Mouse (Mus musculus) kidney, adult 2 months (tissue): ENCODE data around the gene Treml2. TPM values are rescaled to one million over a fixed set of nuclear protein-coding genes. Genes with fewer than 3 reads are reported as not detected.
A peak's percentile ranks its signal among the peaks of the same experiment; 100 is the strongest.

ENCODE experiments used
- DNase-seq: peaks from one replicate; pipeline ENCODE4 v3.0.0; 2021
- H3K27ac ChIP-seq: fragments of 200-500 bp; 2 replicates; pipeline ENCODE4 v1.5.1; 2012; ENCODE audit warnings: low read depth, low read length, control low read depth, inconsistent platforms; ENCODE audit not compliant: insufficient read depth
- H3K27me3 ChIP-seq: fragments of 200-500 bp; replicated peaks from 2 replicates; pipeline ENCODE4 v1.6.1; 2012; ENCODE audit warnings: mild to moderate bottlenecking, moderate library complexity, low read length, inconsistent platforms; ENCODE audit not compliant: control insufficient read depth, insufficient read depth
- H3K36me3 ChIP-seq: fragments of 200-500 bp; 2 replicates; pipeline ENCODE4 v1.6.1; 2012; ENCODE audit warnings: mild to moderate bottlenecking, moderate library complexity, low read length, inconsistent platforms; ENCODE audit not compliant: control insufficient read depth, insufficient read depth
- H3K4me1 ChIP-seq: fragments of 200-500 bp; 2 replicates; pipeline ENCODE4 v1.6.1; 2011; ENCODE audit warnings: low read length; ENCODE audit not compliant: control insufficient read depth, insufficient read depth
- H3K4me3 ChIP-seq: fragments of 200-500 bp; 2 replicates; pipeline ENCODE4 v1.5.1; 2011; ENCODE audit warnings: mild to moderate bottlenecking, low read depth, low read length, control low read depth; ENCODE audit not compliant: insufficient read depth
- CTCF ChIP-seq: fragments of 200-500 bp; conservative IDR thresholded peaks from 2 replicates; pipeline ENCODE4 v1.5.1; 2011; ENCODE audit warnings: low read depth, mild to moderate bottlenecking, control low read depth, low read length, moderate library complexity, mixed read lengths; ENCODE audit not compliant: insufficient read depth, insufficient read length
- POLR2A ChIP-seq: fragments of 200-500 bp; IDR thresholded peaks from one replicate; pipeline ENCODE4 v1.6.1; 2011; ENCODE audit warnings: low read depth, low read length, control low read depth
- WGBS: fragments of 180-500 bp; shearing (Covaris S2); methylation state at CpG from one replicate; pipeline ENCODE4 v1.1.7; 2018; 5-methylcytosine and 5-hydroxymethylcytosine counted together
- polyA plus RNA-seq: library from polyadenylated mRNA; depleted of rRNA; stranded (reverse); fragments of >200 nt; gene quantifications from 2 replicates; pipeline ENCODE4 v1.2.3, GENCODE M21; 2012

Gene Treml2
- polyA plus RNA-seq, 1 experiment = 3.1 TPM

DNA sequence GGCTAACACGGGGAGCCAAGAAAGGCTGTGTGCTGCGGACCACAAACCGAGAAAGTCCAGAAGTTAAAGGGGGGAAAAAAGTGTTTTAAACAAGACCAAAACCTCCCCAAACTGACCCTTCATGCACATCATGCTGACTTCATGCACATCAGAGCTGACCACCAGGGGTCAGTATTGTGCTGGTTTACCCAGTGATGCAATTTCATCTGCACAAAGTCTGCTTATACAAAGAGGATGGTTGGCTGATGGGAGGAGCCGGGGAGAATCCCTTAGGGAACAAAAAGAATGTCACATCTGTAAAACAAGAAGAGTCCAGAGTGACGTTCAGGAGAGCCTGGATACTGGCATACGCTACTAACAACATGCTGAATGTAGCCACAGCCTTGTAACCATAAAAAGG, 24.4 kb upstream of the Treml2 start:
- Histone ChIP-seq H3K27ac (no peak overlapping the region), H3K4me1 (no peaks in the 10 kb centered on the region), H3K4me3 (no peak overlapping the region), H3K36me3 (no peaks in the 10 kb centered on the region), H3K27me3 (no peaks in the 10 kb centered on the region)
- TF ChIP-seq CTCF (peak; percentile 85), POLR2A (no peak)
- peak; percentile 80 for DNase-seq
- 33% methylated on average over 6 of the region's 6 CpGs for whole genome bisulfite sequencing

DNA sequence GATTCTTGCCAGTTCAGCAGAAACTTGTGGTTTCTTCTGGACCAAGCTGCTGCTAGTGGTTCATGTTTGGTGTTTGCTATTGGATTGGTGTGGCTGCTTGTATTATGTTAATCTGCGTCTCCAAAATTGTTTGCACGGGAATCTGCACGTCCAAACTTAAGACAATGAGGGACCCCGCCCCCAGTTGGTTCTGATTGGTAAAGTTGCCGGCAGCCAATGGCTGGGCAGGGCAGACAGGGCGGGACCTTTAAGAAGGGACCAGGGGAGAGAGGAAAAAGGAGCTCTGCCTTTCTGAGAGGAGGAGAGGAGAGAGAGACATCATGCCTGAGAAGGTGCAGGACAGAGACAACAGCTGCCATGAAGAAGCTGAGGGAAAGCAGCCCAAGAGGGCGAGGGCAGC, 23.6 kb upstream of the Treml2 start:
- Histone ChIP-seq H3K4me1 (no peaks in the 10 kb centered on the region), H3K27ac (no peak overlapping the region), H3K36me3 (no peaks in the 10 kb centered on the region), H3K27me3 (no peaks in the 10 kb centered on the region), H3K4me3 (no peak overlapping the region)
- WGBS = 59% methylated on average over 7 of the region's 7 CpGs
- DNase-seq = no peak
- no peak for TF ChIP-seq CTCF
- no peak for TF ChIP-seq POLR2A

DNA sequence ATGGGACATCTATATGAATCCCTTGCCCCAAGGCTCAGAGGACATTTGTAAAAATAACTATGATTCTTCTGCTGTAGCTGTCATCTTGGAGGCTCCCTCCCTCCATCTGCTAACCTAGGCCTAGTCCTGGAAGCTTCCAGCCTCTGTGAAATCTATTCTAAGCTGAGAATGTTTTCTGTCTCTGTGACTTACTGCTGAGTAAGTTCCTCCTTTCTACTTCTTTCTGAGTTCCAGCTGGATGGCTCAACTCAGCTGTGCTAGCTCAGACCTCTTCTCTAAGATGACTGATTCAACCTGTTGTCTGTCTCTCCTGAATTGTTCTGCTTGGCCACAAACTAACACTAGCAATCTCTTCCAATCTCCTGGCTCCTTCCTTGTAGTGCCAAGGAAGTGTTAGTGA, 20.9 kb upstream of the Treml2 start:
- DNase-seq = no peak
- no peaks in the 10 kb centered on the region for H3K36me3 ChIP-seq
- H3K4me3 ChIP-seq = no peak overlapping the region
- no peak overlapping the region for H3K27ac ChIP-seq
- no peaks in the 10 kb centered on the region for H3K27me3 ChIP-seq
- H3K4me1 ChIP-seq = no peaks in the 10 kb centered on the region
- TF ChIP-seq CTCF (no peak), POLR2A (no peak)

DNA sequence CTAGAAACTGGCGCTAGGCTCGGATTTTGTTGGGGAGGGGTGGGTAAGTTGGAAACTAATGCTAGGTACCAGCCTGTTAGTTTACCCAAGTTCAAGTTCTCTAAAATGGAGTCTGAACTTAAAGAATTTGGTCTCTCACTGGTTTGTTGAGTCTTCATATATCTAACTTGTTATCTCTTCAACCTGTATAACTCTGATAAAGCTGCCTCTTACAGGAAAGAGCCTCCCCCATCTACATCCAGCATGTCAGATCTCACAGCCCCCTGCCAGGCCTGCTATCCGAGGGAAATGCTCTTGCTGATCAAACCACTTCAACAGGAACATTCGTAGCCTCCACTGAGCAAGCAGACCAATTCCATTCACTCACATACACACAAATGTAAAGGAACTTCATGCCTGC, 20.3 kb upstream of the Treml2 start:
- DNase-seq = no peak
- WGBS = 90% methylated on average over 4 of the region's 4 CpGs

DNA sequence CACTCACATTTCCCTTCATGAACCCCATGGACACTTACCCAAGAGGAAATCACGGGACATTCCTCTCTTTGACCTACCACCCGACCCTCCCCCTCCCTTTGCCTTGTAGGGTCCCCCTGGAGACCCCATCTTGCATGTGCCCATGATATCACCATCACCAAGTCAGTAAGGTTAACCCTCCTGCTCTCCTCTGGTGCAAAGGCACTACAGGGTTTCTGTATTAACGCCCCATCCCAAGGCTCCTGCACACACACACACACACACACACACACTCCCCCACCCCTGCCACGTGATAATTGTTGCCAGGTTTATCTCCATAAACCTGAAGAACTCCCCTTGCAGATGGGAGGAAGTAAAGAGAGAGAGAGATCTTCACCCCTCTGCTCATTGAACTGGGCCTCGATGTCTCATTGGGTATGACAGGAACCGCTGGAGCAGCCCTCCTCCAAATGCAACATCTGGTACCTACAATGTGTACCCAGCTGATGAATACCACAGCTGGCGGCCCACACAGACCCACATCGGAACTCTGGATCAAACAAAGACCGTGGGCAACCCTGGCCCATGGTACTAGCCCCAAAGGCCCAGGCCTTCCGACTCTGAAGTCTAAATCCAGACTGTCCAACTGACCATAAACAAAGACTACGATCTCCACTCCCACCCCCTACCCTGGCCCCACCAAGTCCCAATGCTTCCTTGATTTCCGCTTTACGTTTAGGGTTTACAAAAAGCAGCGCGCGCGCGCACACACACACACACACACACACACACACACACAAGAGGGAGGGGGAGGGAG, 18.2 kb upstream of the Treml2 start:
- Histone ChIP-seq H3K4me1 (no peaks in the 10 kb centered on the region), H3K36me3 (no peaks in the 10 kb centered on the region), H3K27ac (no peak overlapping the region), H3K4me3 (no peak overlapping the region), H3K27me3 (no peaks in the 10 kb centered on the region)
- TF ChIP-seq POLR2A (no peak), CTCF (no peak)
- no peak for DNase-seq
- WGBS = 41% methylated on average over 18 of the region's 18 CpGs

More for the DNA sequence above, 20.3 kb upstream of the Treml2 start:
- Histone ChIP-seq H3K36me3 (no peaks in the 10 kb centered on the region), H3K4me1 (no peaks in the 10 kb centered on the region), H3K27me3 (no peaks in the 10 kb centered on the region), H3K27ac (no peak overlapping the region), H3K4me3 (no peak overlapping the region)
- TF ChIP-seq POLR2A (no peak), CTCF (no peak)

DNA sequence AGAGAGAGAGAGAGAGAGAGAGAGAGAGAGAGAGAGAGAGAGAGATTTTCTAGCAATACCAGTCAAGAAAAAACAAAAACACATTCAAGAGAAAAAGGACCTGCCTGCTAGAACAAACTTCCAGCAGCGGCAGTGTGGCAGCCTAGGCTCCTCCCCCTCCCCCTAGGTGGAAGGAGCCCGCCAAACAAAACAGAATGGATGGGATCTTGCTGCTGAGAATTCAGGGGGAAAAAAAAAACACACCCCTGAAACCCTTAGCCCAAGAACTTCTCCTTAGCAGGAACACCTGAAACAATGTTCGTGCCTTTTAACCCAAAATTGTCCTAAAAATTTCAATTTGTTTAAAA, 17.6 kb upstream of the Treml2 start:
- no peaks in the 10 kb centered on the region for H3K36me3 ChIP-seq
- H3K27me3 ChIP-seq = no peaks in the 10 kb centered on the region
- no peak for DNase-seq
- no peaks in the 10 kb centered on the region for H3K4me1 ChIP-seq
- TF ChIP-seq POLR2A (no peak), CTCF (no peak)
- no peak overlapping the region for H3K4me3 ChIP-seq
- 17% methylated on average over 3 of the region's 3 CpGs for WGBS
- H3K27ac ChIP-seq = no peak overlapping the region

DNA sequence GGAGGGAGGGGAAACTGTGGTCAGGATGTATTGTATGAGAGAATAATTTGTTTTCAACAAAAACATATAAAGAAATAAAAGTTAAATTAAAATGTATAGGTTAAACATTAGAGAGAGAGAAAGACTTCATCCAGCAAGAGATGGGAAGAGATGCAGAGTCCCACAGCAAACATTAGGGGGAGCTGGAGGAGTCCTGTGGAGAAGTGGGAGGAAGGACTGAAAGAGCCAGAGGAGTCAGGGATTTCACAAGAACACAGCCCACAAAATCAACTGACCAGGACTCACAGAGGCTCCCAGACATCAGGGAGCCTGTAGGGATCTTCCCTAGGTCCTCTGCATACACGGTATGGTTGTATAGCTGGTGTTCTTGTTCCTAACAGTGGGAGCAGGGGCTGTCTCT, 12.5 kb upstream of the Treml2 start:
- Histone ChIP-seq H3K36me3 (no peaks in the 10 kb centered on the region), H3K27ac (no peak overlapping the region), H3K27me3 (no peaks in the 10 kb centered on the region), H3K4me1 (no peaks in the 10 kb centered on the region), H3K4me3 (no peak overlapping the region)
- WGBS = 55% methylated on average over 1 of the region's 1 CpGs
- TF ChIP-seq CTCF (peak; percentile 23; the same call in 1 of the 2 replicates), POLR2A (no peak)
- DNase-seq = no peak

DNA sequence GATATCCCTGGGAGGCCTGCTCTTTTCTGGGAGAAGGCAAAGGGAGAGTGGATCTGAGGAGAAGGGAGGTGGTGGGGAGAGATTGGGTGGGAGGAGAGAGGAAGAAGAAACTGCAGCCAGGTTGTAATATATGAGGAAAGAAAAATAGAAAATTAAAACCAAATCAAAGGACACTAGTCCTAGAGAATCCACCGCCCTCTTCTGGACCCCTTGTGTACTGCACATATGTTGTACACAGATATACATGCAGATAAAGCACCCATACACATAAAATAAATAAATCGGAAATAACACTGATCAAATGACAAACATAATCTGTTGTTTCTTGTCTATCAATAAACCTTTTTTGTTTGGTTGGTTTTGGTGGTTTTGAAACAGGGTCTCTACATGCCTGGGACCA, 12.0 kb upstream of the Treml2 start:
- no peak overlapping the region for H3K4me3 ChIP-seq
- no peak overlapping the region for H3K27ac ChIP-seq
- TF ChIP-seq CTCF (no peak), POLR2A (no peak)
- H3K4me1 ChIP-seq = no peaks in the 10 kb centered on the region
- 74% methylated on average over 2 of the region's 2 CpGs for WGBS
- H3K36me3 ChIP-seq = no peaks in the 10 kb centered on the region
- H3K27me3 ChIP-seq = no peaks in the 10 kb centered on the region
- no peak for DNase-seq
